Mouse (Mus musculus) left cerebral cortex, postnatal 36 days (tissue): ENCODE measurements around the gene Glra4. TPM values are rescaled to one million over a fixed set of nuclear protein-coding genes. Genes with fewer than 3 reads are reported as not detected.

ENCODE experiments used
- DNase-seq, 2 experiments: peaks; one replicate each; pipeline ENCODE4 v3.0.0; 2021 to 2022; ENCODE audit warnings: low spot score in 2 of 2, mixed read lengths in 1 of 2
- intact Hi-C: fragments of 180-260 bp; cut with DNase I; formaldehyde crosslinking; loops from one replicate; pipeline ENCODE4 v1.15.1; 2025
- total RNA-seq, 2 experiments: library from RNA; stranded (reverse); gene quantifications; 2 replicates each; pipeline ENCODE4 v1.2.3; 2021

The Glra4 gene
- not detected for total RNA-seq

DNA sequence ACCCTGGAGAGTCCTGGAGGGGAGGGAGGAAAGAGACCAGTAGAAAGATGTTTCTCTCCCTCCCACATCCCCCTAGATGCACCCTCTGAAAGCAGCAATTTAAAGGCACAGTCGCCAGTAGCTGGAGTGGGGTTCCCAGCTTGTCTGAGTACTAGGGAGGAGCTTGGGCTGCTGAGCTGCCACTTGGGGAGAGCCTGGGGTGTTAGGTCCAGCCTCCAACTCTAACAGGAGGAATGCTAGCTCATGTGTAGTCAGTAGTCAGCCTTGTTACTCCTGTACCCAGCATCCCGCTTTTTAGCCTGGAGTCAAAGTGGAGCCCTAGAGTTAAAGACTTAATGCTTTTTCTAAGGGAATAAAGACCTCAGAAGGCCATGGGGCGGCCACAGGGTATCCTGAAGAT, at the start of gene Glra4:
Gene Glra4, minus strand, starts transcription at position 101 of the 400 bp plus-strand sequence.
- no peak for DNase-seq
- intact Hi-C loops, result no loop called here

GRCm38 (mm10) chrX:136828610-136829009, 48.7 kb upstream of the Glra4 start:
- intact Hi-C loops, result no loop called here
- no peak for DNase-seq

GRCm38 (mm10) chrX:136825016-136825415, 45.1 kb upstream of the Glra4 start:
- no peak for DNase-seq
- intact Hi-C loops, result no loop called here

GRCm38 (mm10) chrX:136822371-136822770, 42.4 kb upstream of the Glra4 start, which contains the start of gene Plp1:
TSS of gene Plp1 (plus strand) at chrX:136822671.
- no peak for DNase-seq
- intact Hi-C loops, result loop anchor here (5.0 kb wide), 1 partner anchor 60 kb away; no protein-coding TSS in a partner anchor

- peak; percentile 66 to 71 for DNase-seq
- intact Hi-C loops, result loop anchor here (2.0 to 5.0 kb wide), 2 partner anchors 58 to 77 kb away; partner anchors contain the start of gene Morf4l2
Measured at GRCm38 (mm10) chrX:136820250-136820649, 40.3 kb upstream of the Glra4 start.

- DNase-seq, result no peak
- intact Hi-C loops, result loop anchor here (2.0 to 5.0 kb wide), 2 partner anchors 57 to 77 kb away; partner anchors contain the start of gene Morf4l2
Measured at GRCm38 (mm10) chrX:136819752-136820151, 39.8 kb upstream of the Glra4 start.

- no peak for DNase-seq
- intact Hi-C loops, result no loop called here
Measured at GRCm38 (mm10) chrX:136797223-136797622, 17.3 kb upstream of the Glra4 start.

DNA sequence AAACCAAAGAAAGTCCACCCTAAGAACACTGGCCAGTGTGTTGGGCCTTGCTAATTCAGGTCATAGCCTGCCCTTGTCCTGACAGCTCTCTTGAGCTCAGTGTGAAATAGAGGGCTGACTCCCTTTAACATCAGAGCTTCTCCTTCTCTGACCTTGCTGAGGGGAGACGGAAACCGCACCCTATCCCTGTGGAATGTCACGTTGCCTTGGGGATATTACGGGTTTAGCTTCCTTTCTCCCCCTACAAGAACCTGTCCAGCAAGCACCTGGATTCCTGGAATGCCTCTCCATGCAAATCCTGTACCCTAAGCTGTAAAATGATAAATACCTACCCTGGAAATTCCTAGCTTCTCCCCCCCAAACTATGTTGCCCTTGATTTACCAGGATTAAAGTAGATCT, 9.5 kb upstream of the Glra4 start:
- no peak for DNase-seq
- intact Hi-C loops, result no loop called here

DNA sequence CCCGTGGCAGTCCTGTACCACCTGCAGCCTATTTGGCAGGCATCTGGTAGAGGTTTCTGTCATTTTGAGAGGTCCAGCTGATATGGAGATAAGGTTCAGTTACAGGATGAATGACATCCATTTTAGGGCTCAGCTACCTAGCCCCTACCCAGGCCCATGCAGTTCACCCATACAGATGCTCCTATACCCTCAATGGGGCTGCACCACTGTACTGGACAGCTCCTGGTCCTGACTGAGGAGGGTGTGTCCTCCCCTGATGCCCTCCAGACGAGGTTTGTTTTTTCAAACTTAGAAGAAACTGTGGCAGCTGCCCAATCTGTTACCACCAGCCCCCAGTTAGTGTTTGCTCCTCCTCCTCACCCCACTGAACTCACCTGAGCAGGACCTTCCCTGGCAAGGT, 679 bp downstream of the Glra4 start:
- DNase-seq, result no peak
- intact Hi-C loops, result no loop called here

GRCm38 (mm10) chrX:136778046-136778445, 1.9 kb downstream of the Glra4 start:
- intact Hi-C loops, result no loop called here
- no peak for DNase-seq

- intact Hi-C loops, result no loop called here
Measured at GRCm38 (mm10) chrX:136773035-136773434, 6.9 kb downstream of the Glra4 start.

DNA sequence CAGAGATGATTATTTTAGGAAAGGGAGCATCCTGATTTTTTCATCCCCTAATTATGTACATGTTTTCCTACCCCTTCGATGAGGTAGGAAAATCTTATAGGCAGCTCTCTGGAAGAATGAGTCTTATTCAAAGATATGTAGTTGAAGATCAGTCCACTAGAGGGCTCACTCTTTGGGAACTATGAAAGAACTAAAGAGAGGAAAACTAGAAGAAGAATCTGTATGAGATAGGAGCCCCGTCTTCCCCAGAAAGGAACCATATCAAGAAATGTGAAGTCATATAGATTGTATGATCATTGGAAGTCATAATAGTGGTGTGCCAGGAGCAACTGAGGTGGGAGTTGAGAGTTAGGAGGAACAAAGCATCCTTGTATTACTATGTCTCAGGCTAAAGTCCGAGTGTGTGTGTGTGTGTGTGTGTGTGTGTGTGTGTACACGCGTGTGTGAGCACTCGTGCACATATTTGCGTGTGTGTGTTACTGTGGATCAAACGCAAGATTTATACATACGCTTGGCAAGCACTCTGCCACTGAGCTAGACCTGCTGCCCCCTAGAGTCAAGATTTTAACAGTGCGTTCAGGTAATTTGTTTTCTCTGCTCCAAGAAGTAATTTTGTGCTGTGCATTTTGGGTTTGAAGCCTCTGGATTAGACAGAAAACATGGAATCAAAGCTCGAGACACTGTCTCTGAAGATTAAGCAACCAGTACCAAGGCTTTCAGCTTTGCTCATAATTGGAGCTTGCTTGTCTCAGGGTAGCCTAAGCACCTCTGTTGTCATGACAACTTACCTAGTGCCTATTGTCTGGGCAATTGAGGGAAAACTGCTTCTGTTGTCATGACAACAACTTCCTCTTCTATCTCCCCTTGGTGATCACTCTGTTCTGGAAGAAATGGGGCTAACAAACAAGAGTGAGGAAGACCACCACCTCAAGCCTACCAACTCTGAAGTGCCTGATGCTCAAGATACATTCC, 18.6 kb downstream of the Glra4 start:
- intact Hi-C loops, result loop anchor here (5.0 kb wide), 1 partner anchor 61 kb away; the partner anchor contains the start of gene Plp1

More at GRCm38 (mm10) chrX:136773035-136773434, 6.9 kb downstream of the Glra4 start:
- no peak for DNase-seq

DNA sequence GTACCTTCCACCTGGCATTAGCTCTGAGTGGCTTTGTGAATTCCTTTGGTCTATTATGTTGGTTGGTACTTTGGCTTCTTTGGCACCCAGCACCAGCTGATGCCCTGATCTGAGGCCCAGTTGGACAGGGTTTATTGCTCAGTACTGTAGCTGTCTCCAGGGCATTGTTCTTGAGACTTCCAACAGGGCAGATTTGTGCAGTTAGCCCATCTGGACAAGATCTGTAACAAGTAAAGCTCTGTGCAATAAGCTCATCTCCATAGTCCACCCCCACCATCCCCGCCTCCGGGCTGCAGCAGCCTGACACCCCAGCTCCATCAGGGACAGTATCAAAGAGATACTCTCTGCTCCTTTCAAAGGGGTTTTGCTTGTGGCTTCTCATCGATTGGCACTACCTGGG, 24.5 kb downstream of the Glra4 start:
- intact Hi-C loops, result no loop called here
- DNase-seq, result peak in 1 of 2 experiments; percentile 15

More for the DNA sequence above, 18.6 kb downstream of the Glra4 start:
- DNase-seq, result no peak

GRCm38 (mm10) chrX:136749329-136749728, 30.6 kb downstream of the Glra4 start:
- DNase-seq, result no peak
- intact Hi-C loops, result loop anchor here (10.0 kb wide), 1 partner anchor 245 kb away; the partner anchor contains the start of gene Zcchc18

- intact Hi-C loops, result loop anchor here (5.0 to 10.0 kb wide), 3 partner anchors 117 to 273 kb away; partner anchors contain the start of gene Zcchc18
- no peak for DNase-seq
Measured at GRCm38 (mm10) chrX:136744663-136745062, 35.3 kb downstream of the Glra4 start.

GRCm38 (mm10) chrX:136743459-136743858, 36.5 kb downstream of the Glra4 start, which contains the start of gene Morf4l2:
TSS of gene Morf4l2 (minus strand) at chrX:136743690.
- intact Hi-C loops, result loop anchor here (2.0 to 10.0 kb wide), 4 partner anchors 77 to 274 kb away; partner anchors contain the start of gene Zcchc18
- no peak for DNase-seq

DNA sequence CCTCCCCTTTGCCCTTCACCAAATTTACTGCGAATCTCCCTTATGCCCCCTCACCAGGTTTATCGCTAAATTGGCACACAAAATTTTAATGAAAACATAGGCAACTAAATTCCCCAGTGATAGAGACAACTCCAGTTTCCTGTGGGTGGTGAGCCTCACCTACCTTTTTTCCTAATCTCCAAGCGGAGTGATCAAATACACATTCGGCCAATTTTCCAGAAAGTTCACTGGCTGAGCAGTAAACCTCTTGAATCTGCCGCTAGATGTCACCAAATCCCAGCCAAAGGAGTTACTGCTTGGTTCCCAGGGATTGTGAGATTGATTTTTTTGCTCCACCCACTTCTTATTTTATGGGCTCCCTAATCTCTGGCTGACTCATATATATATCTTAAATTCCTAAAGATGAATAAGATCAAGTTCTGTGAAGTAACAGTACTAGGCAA, 37.3 kb downstream of the Glra4 start:
- intact Hi-C loops, result loop anchor here (2.0 to 10.0 kb wide), 4 partner anchors 78 to 275 kb away; partner anchors contain the start of gene Zcchc18
- peak; percentile 35 to 48 for DNase-seq

GRCm38 (mm10) chrX:136742241-136742640, 37.7 kb downstream of the Glra4 start:
- no peak for DNase-seq
- intact Hi-C loops, result loop anchor here (2.0 to 10.0 kb wide), 4 partner anchors 79 to 275 kb away; partner anchors contain the start of gene Zcchc18

- DNase-seq, result peak; percentile 69 to 71
- intact Hi-C loops, result loop anchor here (1.0 to 10.0 kb wide), 5 partner anchors 75 to 276 kb away; partner anchors contain the start of gene Zcchc18
Measured at GRCm38 (mm10) chrX:136741651-136742201, 38.2 kb downstream of the Glra4 start.
